Mouse (Mus musculus) hindbrain, embryonic 10.5 days (tissue): ENCODE measurements around the gene Ankrd40. TPM values are rescaled to one million over a fixed set of nuclear protein-coding genes. Genes with fewer than 3 reads are reported as not detected.
A peak's percentile ranks its signal among the peaks of the same experiment; 100 is the strongest.

Experiments
- DNase-seq: peaks from one replicate; pipeline ENCODE4 v3.0.0-alpha.2; 2017; ENCODE audit warnings: low spot score
- H3K27ac ChIP-seq: fragments of 300-500 bp; sonication (generic); 2 replicates; pipeline ENCODE4 v1.5.1; 2016; ENCODE audit warnings: mild to moderate bottlenecking, moderate library complexity
- H3K27me3 ChIP-seq: fragments of 300-500 bp; sonication (generic); 2 replicates; pipeline ENCODE4 v1.6.1; 2016; ENCODE audit warnings: mild to moderate bottlenecking; ENCODE audit not compliant: poor library complexity, insufficient read depth, severe bottlenecking
- H3K36me3 ChIP-seq: fragments of 300-500 bp; sonication (generic); 2 replicates; pipeline ENCODE4 v1.6.1; 2016; ENCODE audit warnings: mild to moderate bottlenecking, moderate library complexity
- H3K4me1 ChIP-seq: fragments of 300-500 bp; sonication (generic); replicated peaks from 2 replicates; pipeline ENCODE4 v1.6.1; 2016; ENCODE audit warnings: mild to moderate bottlenecking
- H3K4me3 ChIP-seq: fragments of 300-500 bp; sonication (generic); 2 replicates; pipeline ENCODE4 v1.5.1; 2016; ENCODE audit warnings: mild to moderate bottlenecking, moderate library complexity
- H3K9me3 ChIP-seq: fragments of 300-500 bp; sonication (generic); 2 replicates; pipeline ENCODE4 v1.6.1; 2016; ENCODE audit warnings: mild to moderate bottlenecking, moderate library complexity
- WGBS: fragments of 180-500 bp; shearing (Covaris S2); methylation state at CpG from one replicate; pipeline ENCODE4 v1.1.7; 2016; 5-methylcytosine and 5-hydroxymethylcytosine counted together
- polyA plus RNA-seq: library from polyadenylated mRNA; unstranded; fragments of >200 nt; fragmentation: Nextera tagmentation; extraction: Ambion mirVana; gene quantifications from 2 replicates; pipeline ENCODE4 v1.2.1, GENCODE M21; 2016

Gene Ankrd40
- 11.7 and 12.5 TPM in 2 replicates for polyA plus RNA-seq

GRCm38 (mm10) chr11:94327693-94328643, at the start of gene Ankrd40:
Gene Ankrd40 (plus strand): TSS chr11:94328001.
- Histone ChIP-seq H3K9me3 (no peaks in the 10 kb centered on the region), H3K27ac (peak within 1 kb of the TSS; percentile 98), H3K36me3 (no peaks in the 10 kb centered on the region), H3K4me1 (peaks cover 47% of the 10 kb centered on the region), H3K27me3 (no peaks in the 10 kb centered on the region), H3K4me3 (peak within 1 kb of the TSS; percentile 83)
- peak; percentile 92 for DNase-seq
- under 1% methylated on average over 78 of the region's 78 CpGs for WGBS

GRCm38 (mm10) chr11:94281199-94282181, 46.3 kb upstream of the Ankrd40 start, which contains the start of gene Gm21885:
Gene Gm21885 (plus strand): TSS chr11:94281873.
- H3K27ac ChIP-seq, result peak within 1 kb of the TSS; percentile 17; the same call in 1 of the 2 replicates
- H3K4me3 ChIP-seq, result no peak within 1 kb of the TSS
- WGBS, result 86% methylated on average over 11 of the region's 11 CpGs
- peaks cover 40% of the 10 kb centered on the region for H3K36me3 ChIP-seq
- H3K4me1 ChIP-seq, result peaks cover 18% of the 10 kb centered on the region
- no peaks in the 10 kb centered on the region for H3K27me3 ChIP-seq
- no peaks in the 10 kb centered on the region for H3K9me3 ChIP-seq
- no peak for DNase-seq

GRCm38 (mm10) chr11:94282291-94282690, 45.5 kb upstream of the Ankrd40 start:
- peaks cover 10% of the 10 kb centered on the region for H3K4me1 ChIP-seq
- no peak overlapping the region for H3K4me3 ChIP-seq
- no peak overlapping the region for H3K27ac ChIP-seq
- WGBS, result 71% methylated on average over 5 of the region's 5 CpGs
- no peaks in the 10 kb centered on the region for H3K9me3 ChIP-seq
- no peaks in the 10 kb centered on the region for H3K27me3 ChIP-seq
- peaks cover 48% of the 10 kb centered on the region for H3K36me3 ChIP-seq
- DNase-seq, result no peak

- WGBS, result 95% methylated on average over 6 of the region's 6 CpGs
- Histone ChIP-seq H3K4me3 (no peak overlapping the region), H3K9me3 (no peaks in the 10 kb centered on the region), H3K36me3 (peaks cover 61% of the 10 kb centered on the region), H3K4me1 (peaks cover 8% of the 10 kb centered on the region; the same call in 1 of the 2 replicates), H3K27me3 (no peaks in the 10 kb centered on the region), H3K27ac (no peak overlapping the region)
- DNase-seq, result no peak
These were observed 44.2 kb upstream of the Ankrd40 start for GRCm38 (mm10) chr11:94283536-94284099.

- Histone ChIP-seq H3K4me3 (no peak overlapping the region), H3K27me3 (no peaks in the 10 kb centered on the region), H3K4me1 (no peaks in the 10 kb centered on the region), H3K27ac (no peak overlapping the region), H3K9me3 (no peaks in the 10 kb centered on the region), H3K36me3 (peaks cover 85% of the 10 kb centered on the region)
- no peak for DNase-seq
- WGBS, result 94% methylated on average over 11 of the region's 11 CpGs
These were observed 41.8 kb upstream of the Ankrd40 start for GRCm38 (mm10) chr11:94285886-94286574.

GRCm38 (mm10) chr11:94287105-94287504, 40.7 kb upstream of the Ankrd40 start:
- Histone ChIP-seq H3K27me3 (no peaks in the 10 kb centered on the region), H3K4me1 (no peaks in the 10 kb centered on the region), H3K36me3 (peaks cover 96% of the 10 kb centered on the region), H3K27ac (no peak overlapping the region), H3K4me3 (no peak overlapping the region), H3K9me3 (no peaks in the 10 kb centered on the region)
- DNase-seq, result no peak
- 95% methylated on average over 5 of the region's 5 CpGs for WGBS

GRCm38 (mm10) chr11:94290062-94290740, 37.6 kb upstream of the Ankrd40 start:
- 95% methylated on average over 10 of the region's 10 CpGs for WGBS
- Histone ChIP-seq H3K27me3 (no peaks in the 10 kb centered on the region), H3K9me3 (no peaks in the 10 kb centered on the region), H3K4me1 (no peaks in the 10 kb centered on the region), H3K4me3 (no peak overlapping the region), H3K27ac (no peak overlapping the region), H3K36me3 (peaks cover 100% of the 10 kb centered on the region)
- DNase-seq, result no peak

GRCm38 (mm10) chr11:94294996-94295845, 32.6 kb upstream of the Ankrd40 start:
- DNase-seq, result no peak
- peaks cover 100% of the 10 kb centered on the region for H3K36me3 ChIP-seq
- H3K4me3 ChIP-seq, result no peak overlapping the region
- 79% methylated on average over 9 of the region's 9 CpGs for WGBS
- H3K4me1 ChIP-seq, result no peaks in the 10 kb centered on the region
- H3K9me3 ChIP-seq, result no peaks in the 10 kb centered on the region
- H3K27me3 ChIP-seq, result no peaks in the 10 kb centered on the region
- no peak overlapping the region for H3K27ac ChIP-seq

GRCm38 (mm10) chr11:94312733-94313132, 15.1 kb upstream of the Ankrd40 start:
- WGBS, result 87% methylated on average over 1 of the region's 1 CpGs
- H3K27me3 ChIP-seq, result no peaks in the 10 kb centered on the region
- no peak overlapping the region for H3K27ac ChIP-seq
- peaks cover 49% of the 10 kb centered on the region for H3K36me3 ChIP-seq
- H3K4me3 ChIP-seq, result no peak overlapping the region
- no peak for DNase-seq
- H3K9me3 ChIP-seq, result no peaks in the 10 kb centered on the region
- H3K4me1 ChIP-seq, result peaks cover 24% of the 10 kb centered on the region

- no peaks in the 10 kb centered on the region for H3K9me3 ChIP-seq
- 96% methylated on average over 2 of the region's 2 CpGs for WGBS
- peaks cover 49% of the 10 kb centered on the region for H3K36me3 ChIP-seq
- no peaks in the 10 kb centered on the region for H3K27me3 ChIP-seq
- no peak overlapping the region for H3K27ac ChIP-seq
- DNase-seq, result no peak
- H3K4me1 ChIP-seq, result peaks cover 28% of the 10 kb centered on the region
- no peak overlapping the region for H3K4me3 ChIP-seq
These were observed 13.6 kb upstream of the Ankrd40 start for GRCm38 (mm10) chr11:94314098-94314652.
